Mouse (Mus musculus) liver, embryonic 15.5 days (tissue): ENCODE data around the gene Chodl. TPM values are rescaled to one million over a fixed set of nuclear protein-coding genes. Genes with fewer than 3 reads are reported as not detected.

Experiments
- polyA plus RNA-seq: library from polyadenylated mRNA; unstranded; fragments of >200 nt; fragmentation: Nextera tagmentation; extraction: Ambion mirVana; gene quantifications from 2 replicates; pipeline ENCODE4 v1.2.1, GENCODE M21; 2015

Gene Chodl
- polyA plus RNA-seq, 1 experiment from 2014 or later: 0.59 TPM

Other genes with a start within 250 kb of the Chodl start
- not detected in 2 replicates for gene Tmprss15, start 160.1 kb downstream of the Chodl start, polyA plus RNA-seq